ENCODE assay signal across 8 mouse cellular contexts in the genomic region with DNA sequence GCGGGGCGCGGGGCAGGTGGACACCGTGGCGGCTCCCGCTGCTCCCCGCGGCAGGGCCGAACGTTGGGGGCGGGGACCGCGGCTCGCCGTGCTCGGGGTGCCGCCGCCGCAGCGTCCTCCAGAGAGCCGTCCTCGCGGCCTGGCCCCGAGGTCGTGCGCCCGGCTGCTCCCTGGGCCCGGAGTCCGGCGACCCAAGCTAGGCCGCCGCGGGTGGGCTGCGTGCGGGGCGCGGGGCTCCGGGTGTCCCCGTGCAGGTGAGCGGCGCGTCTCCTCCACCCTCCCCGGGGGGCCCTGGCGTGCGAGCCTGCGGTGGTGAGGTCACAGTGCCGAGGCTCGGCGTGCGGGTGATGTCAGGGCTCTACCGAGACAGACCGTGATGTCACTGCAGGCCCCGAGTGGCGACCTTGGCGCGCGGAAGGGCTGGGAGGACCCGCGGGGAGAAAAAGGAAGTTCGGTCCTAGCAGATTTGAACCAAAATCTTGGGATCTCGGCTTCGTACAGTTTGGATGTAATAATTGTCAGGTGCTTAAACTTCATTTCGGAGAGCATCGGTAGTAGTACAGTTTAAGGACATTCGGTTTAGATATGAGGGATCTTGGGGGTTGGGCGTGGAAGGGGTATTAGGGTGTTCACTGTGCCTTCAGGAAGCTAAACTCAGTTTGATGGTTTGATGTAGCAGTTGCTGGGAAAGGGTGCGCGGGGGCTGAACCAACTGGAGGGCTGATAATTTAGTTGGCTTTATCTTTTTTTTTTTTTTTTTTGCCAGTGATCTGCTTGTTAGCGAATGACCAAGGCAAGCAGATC. TPM values are rescaled to one million over a fixed set of nuclear protein-coding genes. Genes with fewer than 3 reads are reported as not detected.
DNase-seq lines count a peak whose midpoint lies in the region; ATAC-seq lines count a peak whose summit lies in the region.

No protein-coding gene starts in this region.

- H3K27me3 ChIP-seq in forebrain, embryonic 14.5 days (replicated peaks; ENCODE audit: control insufficient read depth, insufficient read depth, low read length): no peaks in the 10 kb centered on the region

- H3K4me1 ChIP-seq in forebrain, embryonic 14.5 days (ENCODE audit: control insufficient read depth, insufficient read depth, low read length): peaks cover 4% of the 10 kb centered on the region; the same call in 1 of the 2 replicates

- H3K36me3 ChIP-seq in forebrain, embryonic 14.5 days (ENCODE audit: control insufficient read depth, insufficient read depth, low read length): no peaks in the 10 kb centered on the region

- peak; percentile 67; the same call in 1 of the 2 replicates for ATAC-seq in forebrain, embryonic 14.5 days

- intact Hi-C loops in heart, postnatal 36 days (cut with DNase I): loop anchor here (1.0 kb wide), 2 partner anchors 56 to 61 kb away; no protein-coding TSS in a partner anchor

- DNase-seq in NIH3T3 (ENCODE audit: low read depth): peak; percentile 55
- peak; percentile 67 for DNase-seq in cerebellum, adult 11 months
- peak; percentile 47 for DNase-seq in forebrain, embryonic 14.5 days (ENCODE audit: low spot score)
- peak; percentile 64 to 68 for DNase-seq in heart, postnatal 36 days
- DNase-seq in layer of hippocampus, postnatal 10 days (ENCODE audit: low spot score in 2 of 2): peak; percentile 65 to 68
- peak; percentile 61 for DNase-seq in lung, postnatal 36 days
- DNase-seq in retina, postnatal 7 days (ENCODE audit: low read depth, low spot score): peak; percentile 28
- DNase-seq in urinary bladder, adult 2 months (ENCODE audit: low spot score): peak; percentile 58

- WGBS in forebrain, embryonic 14.5 days: 1% methylated on average over 52 of the region's 69 CpGs

- peak overlapping the region; percentile 73 for H3K4me2 ChIP-seq in forebrain, embryonic 14.5 days (ENCODE audit: low read length)

- peak overlapping the region; percentile 93 for H3K4me3 ChIP-seq in forebrain, embryonic 14.5 days (ENCODE audit: low read depth, low read length)

- H3K9me3 ChIP-seq in forebrain, embryonic 14.5 days (replicated peaks; ENCODE audit: control insufficient read depth, low read length): no peaks in the 10 kb centered on the region

- H3K9ac ChIP-seq in forebrain, embryonic 14.5 days (ENCODE audit: low read length): peak overlapping the region; percentile 87

- peak overlapping the region; percentile 68 for H3K27ac ChIP-seq in forebrain, embryonic 14.5 days (ENCODE audit: low read depth, low read length)

RNA-seq across cellular contexts. Expression of gene Fbxo34, which starts 22.7 kb away (rescaled TPM):
- 23.0 and 27.5 TPM in 2 replicates for polyA plus RNA-seq in forebrain, embryonic 14.5 days (2014; fragmentation: Nextera tagmentation; extraction: Ambion mirVana)
- total RNA-seq in heart, postnatal 36 days (2021): 10 to 100 TPM; 11.4 to 14.0 TPM
- 10 to 100 TPM; 66.0 to 75.6 TPM for total RNA-seq in layer of hippocampus, postnatal 10 days (2021)
- 14.4 and 16.0 TPM in 2 replicates for polyA plus RNA-seq in urinary bladder, adult 2 months (2012; rRNA removed)

RNA-seq across cellular contexts. Expression of gene Dlgap5, which starts 54.7 kb away (rescaled TPM):
- 18.3 and 23.5 TPM in 2 replicates for polyA plus RNA-seq in forebrain, embryonic 14.5 days (2014; fragmentation: Nextera tagmentation; extraction: Ambion mirVana)
- under 1 TPM; 0.86 to 0.87 TPM for total RNA-seq in heart, postnatal 36 days (2021)
- 1 to 10 TPM; 3.8 to 4.1 TPM for total RNA-seq in layer of hippocampus, postnatal 10 days (2021)
- polyA plus RNA-seq in urinary bladder, adult 2 months (2012; rRNA removed): 2.4 and 2.8 TPM in 2 replicates

Comparison
In these comparisons a context has a peak if more than half of its experiments do, and no peak if none do; other contexts are left out.
1. Peak in every context shown above with its lines: DNase-seq, ATAC-seq, H3K4me3 ChIP-seq and H3K27ac ChIP-seq.
2. RNA of gene Fbxo34, which starts 22.7 kb away (total RNA-seq): 66.0 to 75.6 TPM in layer of hippocampus, postnatal 10 days; 11.4 to 14.0 TPM in heart, postnatal 36 days; every median in the first group is over 4 times any median in the second.